Mouse (Mus musculus): Measurements from ENCODE around the gene Atf7ip.

DNA sequence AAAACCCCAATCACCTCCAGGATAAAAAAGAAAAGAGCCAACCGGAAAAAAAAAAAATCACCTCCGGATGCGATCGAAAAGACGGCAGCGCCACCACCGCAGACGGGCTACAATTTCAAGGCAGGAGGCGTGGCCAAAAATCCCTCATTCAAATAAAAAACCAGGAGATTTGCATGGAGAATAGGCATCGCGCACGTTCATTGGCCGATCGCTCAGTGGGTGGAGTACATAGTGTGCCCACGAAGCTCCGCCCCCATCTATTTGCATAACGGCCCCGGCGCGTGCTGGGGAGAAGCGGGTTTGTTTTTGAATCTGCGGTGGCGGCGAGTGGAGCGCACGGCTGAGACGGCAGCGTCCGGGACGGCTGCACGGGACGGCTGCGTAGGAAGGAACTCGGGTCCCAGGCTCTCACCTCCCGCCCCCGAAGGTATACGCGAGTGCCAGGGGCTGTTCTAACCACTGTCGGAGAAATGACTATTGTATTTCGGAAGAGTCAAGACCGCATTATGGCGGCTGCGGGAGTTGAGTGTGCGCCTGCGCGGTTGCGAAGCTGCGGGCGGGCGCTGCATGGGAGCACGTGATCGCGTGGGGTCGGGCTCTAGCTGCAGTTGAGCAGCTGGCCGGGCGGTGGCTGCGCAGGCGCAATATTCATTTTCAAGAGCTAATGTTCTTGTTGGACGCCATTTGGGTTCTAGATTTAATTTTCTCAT is 12.7 kb downstream of the Atf7ip start:
- TF ChIP-seq E2F4 (IDR thresholded peaks at IDR 0.05; ENCODE audit: insufficient read depth) (peak; percentile 42), POLR2A (IDR thresholded peaks at IDR 0.05; ENCODE audit: insufficient read length, low read depth) (peak; percentile 86), USF1 (IDR thresholded peaks at IDR 0.05; ENCODE audit: low read depth) (peak; percentile 85), TCF3 (IDR thresholded peaks at IDR 0.05; ENCODE audit: insufficient read length, low read depth) (no peak), TCF12 (IDR thresholded peaks at IDR 0.05; ENCODE audit: insufficient read depth, poor library complexity, severe bottlenecking) (no peak), POLR2AphosphoS2 (IDR thresholded peaks at IDR 0.05; ENCODE audit: insufficient read length, low read depth) (peak; percentile 92), SRF (IDR thresholded peaks at IDR 0.05; ENCODE audit: control insufficient read depth, insufficient read length, low read depth) (no peak), CEBPB (IDR thresholded peaks at IDR 0.05; ENCODE audit: insufficient read depth, poor library complexity, severe bottlenecking) (no peak), MAX (IDR thresholded peaks at IDR 0.05; ENCODE audit: low read depth) (no peak), MYOD1 (IDR thresholded peaks at IDR 0.05; ENCODE audit: control insufficient read depth in 1 of 3, insufficient read length in 2 of 3, low read depth in 2 of 3) (peak in 2 of 3 experiments; percentile 46 to 63)
